Mouse (Mus musculus): ENCODE measurements around the gene Rab11b.
"Not testable (repeated sequence)": the region's sequence is repeated elsewhere in the genome, so short reads cannot be mapped to it uniquely, and the experiment has no call there.

Rab11b gene

GRCm38 (mm10) chr17:33771617-33772016, 11.3 kb upstream of the Rab11b start:
- no peak for DNase-seq (ENCODE audit: low spot score)

GRCm38 (mm10) chr17:33766389-33766788, 6.1 kb upstream of the Rab11b start:
- DNase-seq (ENCODE audit: low spot score), result no peak

- peak; percentile 88 for DNase-seq (ENCODE audit: low spot score)
Observed at GRCm38 (mm10) chr17:33759767-33760254, 519 bp downstream of the Rab11b start.

GRCm38 (mm10) chr17:33757231-33757630, 3.1 kb downstream of the Rab11b start:
- DNase-seq (ENCODE audit: low spot score), result no peak

- no peak for DNase-seq (ENCODE audit: low spot score)
Observed at GRCm38 (mm10) chr17:33756108-33756790, 4.1 kb downstream of the Rab11b start.

- DNase-seq (ENCODE audit: low spot score), result no peak
Observed at GRCm38 (mm10) chr17:33755418-33756107, 4.8 kb downstream of the Rab11b start.

- no peak for DNase-seq (ENCODE audit: low spot score)
Observed at GRCm38 (mm10) chr17:33754656-33755055, 5.7 kb downstream of the Rab11b start.

- no peak for DNase-seq (ENCODE audit: low spot score)
Observed at GRCm38 (mm10) chr17:33752297-33752696, 8.0 kb downstream of the Rab11b start.

- DNase-seq (ENCODE audit: low spot score), result no peak
Observed at GRCm38 (mm10) chr17:33751181-33751580, 9.1 kb downstream of the Rab11b start.

- DNase-seq (ENCODE audit: low spot score), result no peak
Observed at GRCm38 (mm10) chr17:33749451-33749850, 10.9 kb downstream of the Rab11b start.

GRCm38 (mm10) chr17:33746011-33746410, 14.3 kb downstream of the Rab11b start:
- peak; percentile 76 for DNase-seq (ENCODE audit: low spot score)

- DNase-seq (ENCODE audit: low spot score), result no peak
Observed at GRCm38 (mm10) chr17:33744686-33745384, 15.5 kb downstream of the Rab11b start.

- no peak for DNase-seq (ENCODE audit: low spot score)
Observed at GRCm38 (mm10) chr17:33742420-33742819, 17.9 kb downstream of the Rab11b start.

GRCm38 (mm10) chr17:33733526-33733925, 26.8 kb downstream of the Rab11b start:
- not testable (repeated sequence) for DNase-seq (ENCODE audit: low spot score)

GRCm38 (mm10) chr17:33732556-33733083, 27.7 kb downstream of the Rab11b start:
- not testable (repeated sequence) for DNase-seq (ENCODE audit: low spot score)

- DNase-seq (ENCODE audit: low spot score), result no peak
Observed at GRCm38 (mm10) chr17:33729215-33729614, 31.1 kb downstream of the Rab11b start.

- DNase-seq (ENCODE audit: low spot score), result no peak
Observed at GRCm38 (mm10) chr17:33728396-33728795, 31.9 kb downstream of the Rab11b start.

- no peak for DNase-seq (ENCODE audit: low spot score)
Observed at GRCm38 (mm10) chr17:33719736-33720378, 40.5 kb downstream of the Rab11b start.

GRCm38 (mm10) chr17:33718944-33719725, 41.2 kb downstream of the Rab11b start:
- no peak for DNase-seq (ENCODE audit: low spot score)

GRCm38 (mm10) chr17:33718384-33718881, 41.9 kb downstream of the Rab11b start, which contains the start of gene March2:
March2 (minus strand) TSS chr17:33718670.
- DNase-seq (ENCODE audit: low spot score), result peak; percentile 96

- no peak for DNase-seq (ENCODE audit: low spot score)
Observed at GRCm38 (mm10) chr17:33717982-33718381, 42.3 kb downstream of the Rab11b start.
